ENCODE assay signal across 19 mouse cellular contexts in genomic region chr16:78295601-78296000, GRCm38 (mm10). TPM values are rescaled to one million over a fixed set of nuclear protein-coding genes. Genes with fewer than 3 reads are reported as not detected.
DNase-seq lines count a peak whose midpoint lies in the region; ATAC-seq and TF ChIP-seq lines count a peak whose summit lies in the region.
"Had no signal": no experiment of that assay in that cellular context is flagged by ENCODE, and none has a peak within 500 bp of the region (broad histone marks: within the 10 kb centered on the region; RNA-seq: fewer than 3 reads in every experiment).

No protein-coding gene starts in this region.

- DNase-seq in natural killer cell, adult 2 months (ENCODE audit: low spot score in 2 of 2) = no peak
- DNase-seq in spleen, adult 12 weeks (ENCODE audit: low spot score) = no peak
- DNase-seq: cerebellum, adult 2 months; cerebellum, postnatal 36 days; heart, adult 18-20 months; kidney, postnatal 4 days; layer of hippocampus, adult 9-11 months had no signal

- no peak overlapping the region for H3K4me3 ChIP-seq in intestine, embryonic 15.5 days (replicated peaks)
- H3K4me3 ChIP-seq in intestine, postnatal 0 days (ENCODE audit: low read depth, low read length) = no peak overlapping the region
- H3K4me3 ChIP-seq in brown adipose tissue, adult 24 weeks (ENCODE audit: insufficient read depth, low read depth, low read length) = no peak overlapping the region
- no peak overlapping the region for H3K4me3 ChIP-seq in intestine, embryonic 16.5 days (ENCODE audit: low read length)
- H3K4me3 ChIP-seq: embryonic facial prominence, embryonic 15.5 days; hindbrain, embryonic 12.5 days; kidney, embryonic 15.5 days; limb, embryonic 12.5 days; megakaryocyte, embryonic 14.5 days; neural tube, embryonic 12.5 days had no signal

- H3K4me2 ChIP-seq in intestine, embryonic 15.5 days (replicated peaks) = no peak overlapping the region
- no peak overlapping the region for H3K4me2 ChIP-seq in intestine, postnatal 0 days (replicated peaks; ENCODE audit: low read depth)
- H3K4me2 ChIP-seq in intestine, embryonic 16.5 days (ENCODE audit: low read depth, low read length) = no peak overlapping the region
- H3K4me2 ChIP-seq: embryonic facial prominence, embryonic 15.5 days; hindbrain, embryonic 12.5 days; kidney, embryonic 15.5 days; limb, embryonic 12.5 days; neural tube, embryonic 12.5 days had no signal

- H3K4me1 ChIP-seq in intestine, embryonic 15.5 days (replicated peaks) = no peaks in the 10 kb centered on the region
- H3K4me1 ChIP-seq in intestine, postnatal 0 days (replicated peaks; ENCODE audit: control insufficient read depth, insufficient read depth, low read length) = 0 out of 2 replicates have a peak, but pooled peaks cover 4% of the 10 kb centered on the region
- no peaks in the 10 kb centered on the region; the same call in 1 of the 2 replicates for H3K4me1 ChIP-seq in brown adipose tissue, adult 24 weeks (ENCODE audit: control insufficient read depth, insufficient read depth, insufficient read length, low read length)
- peaks cover 8% of the 10 kb centered on the region; the same call in 1 of the 2 replicates for H3K4me1 ChIP-seq in intestine, embryonic 16.5 days (ENCODE audit: control insufficient read depth, insufficient read depth, low read length)
- H3K4me1 ChIP-seq: embryonic facial prominence, embryonic 15.5 days; hindbrain, embryonic 12.5 days; limb, embryonic 12.5 days; megakaryocyte, embryonic 14.5 days; neural tube, embryonic 12.5 days had no signal

- TF ChIP-seq CTCF in intestine, postnatal 0 days (IDR thresholded peaks at IDR 0.05; ENCODE audit: low read depth) = no peak

- H3K9me3 ChIP-seq in intestine, embryonic 15.5 days = no peaks in the 10 kb centered on the region
- no peaks in the 10 kb centered on the region for H3K9me3 ChIP-seq in intestine, postnatal 0 days (ENCODE audit: control insufficient read depth)
- H3K9me3 ChIP-seq in intestine, embryonic 16.5 days (ENCODE audit: control insufficient read depth, low read length) = no peaks in the 10 kb centered on the region
- H3K9me3 ChIP-seq: embryonic facial prominence, embryonic 15.5 days; hindbrain, embryonic 12.5 days; kidney, embryonic 15.5 days; limb, embryonic 12.5 days; neural tube, embryonic 12.5 days had no signal

- H3K27me3 ChIP-seq in intestine, embryonic 15.5 days (replicated peaks) = no peaks in the 10 kb centered on the region
- H3K27me3 ChIP-seq in intestine, postnatal 0 days (replicated peaks; ENCODE audit: control insufficient read depth, insufficient read depth, low read length) = no peaks in the 10 kb centered on the region
- no peaks in the 10 kb centered on the region for H3K27me3 ChIP-seq in intestine, embryonic 16.5 days (replicated peaks; ENCODE audit: control insufficient read depth, insufficient read depth, low read length)
- H3K27me3 ChIP-seq: embryonic facial prominence, embryonic 15.5 days; hindbrain, embryonic 12.5 days; limb, embryonic 12.5 days; neural tube, embryonic 12.5 days had no signal

- WGBS in intestine, embryonic 15.5 days = 52% methylated on average over 4 of the region's 4 CpGs
- 51% methylated on average over 4 of the region's 4 CpGs for WGBS in intestine, postnatal 0 days
- 54% methylated on average over 4 of the region's 4 CpGs for WGBS in intestine, embryonic 16.5 days

- H3K27ac ChIP-seq in intestine, embryonic 15.5 days = no peak overlapping the region
- H3K27ac ChIP-seq in intestine, postnatal 0 days (ENCODE audit: low read depth, low read length) = no peak overlapping the region
- H3K27ac ChIP-seq in brown adipose tissue, adult 24 weeks (replicated peaks; ENCODE audit: low read depth, low read length) = peak overlapping the region; percentile 84
- H3K27ac ChIP-seq in intestine, embryonic 16.5 days (ENCODE audit: low read length) = no peak overlapping the region
- H3K27ac ChIP-seq: embryonic facial prominence, embryonic 15.5 days; hindbrain, embryonic 12.5 days; kidney, embryonic 15.5 days; limb, embryonic 12.5 days; neural tube, embryonic 12.5 days had no signal

- peak; percentile 52; the same call in 1 of the 2 replicates for ATAC-seq in intestine, embryonic 15.5 days
- ATAC-seq in intestine, postnatal 0 days = no peak
- ATAC-seq in intestine, embryonic 16.5 days = peak; percentile 32; the same call in 1 of the 2 replicates
- ATAC-seq in megakaryocyte-erythroid progenitor cell, adult 5-6 weeks (replicated peaks; ENCODE audit: low FRiP score, low TSS enrichment, poor library complexity, severe bottlenecking) = peak; percentile 50; the same call in 1 of the 2 replicates
- ATAC-seq: inflammation-experienced regulatory T-cells, adult 6 months had no signal

- H3K9ac ChIP-seq in intestine, embryonic 15.5 days = no peak overlapping the region
- no peak overlapping the region for H3K9ac ChIP-seq in intestine, postnatal 0 days (ENCODE audit: low read depth, low read length)
- H3K9ac ChIP-seq in intestine, embryonic 16.5 days (ENCODE audit: low read depth, low read length) = no peak overlapping the region
- H3K9ac ChIP-seq: embryonic facial prominence, embryonic 15.5 days; hindbrain, embryonic 12.5 days; kidney, embryonic 15.5 days; limb, embryonic 12.5 days; neural tube, embryonic 12.5 days had no signal

- no peaks in the 10 kb centered on the region for H3K36me3 ChIP-seq in intestine, embryonic 15.5 days
- no peaks in the 10 kb centered on the region for H3K36me3 ChIP-seq in intestine, postnatal 0 days (ENCODE audit: control insufficient read depth, insufficient read depth)
- no peaks in the 10 kb centered on the region for H3K36me3 ChIP-seq in intestine, embryonic 16.5 days (ENCODE audit: control insufficient read depth, insufficient read depth, low read length)
- H3K36me3 ChIP-seq: embryonic facial prominence, embryonic 15.5 days; hindbrain, embryonic 12.5 days; kidney, embryonic 15.5 days; limb, embryonic 12.5 days; neural tube, embryonic 12.5 days had no signal

RNA-seq across cellular contexts. Expression of gene Cxadr, which starts 5.7 kb away (rescaled TPM):
- polyA plus RNA-seq in intestine, embryonic 15.5 days (2015; fragmentation: Nextera tagmentation; extraction: Ambion mirVana) = 50.6 and 53.7 TPM in 2 replicates
- polyA plus RNA-seq in intestine, postnatal 0 days (2015; fragmentation: Nextera tagmentation; extraction: Ambion mirVana) = 55.9 and 56.0 TPM in 2 replicates
- polyA plus RNA-seq in brown adipose tissue, adult 24 weeks (2012; ENCODE audit: insufficient read depth, insufficient read length, missing spikeins) = 30.3 and 30.8 TPM in 2 replicates
- polyA plus RNA-seq in intestine, embryonic 16.5 days (2015; fragmentation: Nextera tagmentation; extraction: Ambion mirVana) = 51.4 and 61.1 TPM in 2 replicates
- total RNA-seq in megakaryocyte-erythroid progenitor cell, adult 5-6 weeks (2014; fragmentation: Nextera tagmentation) = 0.48 and 1.6 TPM in 2 replicates
- total RNA-seq in megakaryocyte-erythroid progenitor cell, adult 5-6 weeks (2017) = 0.04 TPM in 1 of 2 replicates, not detected in the other
